Mouse (Mus musculus): ENCODE measurements around the gene Myoz1.
"Not testable (repeated sequence)": the region's sequence is repeated elsewhere in the genome, so short reads cannot be mapped to it uniquely, and the experiment has no call there.

Myoz1 gene

GRCm38 (mm10) chr14:20656361-20656760, at the start of gene Myoz1:
Gene Myoz1, minus strand, starts transcription at chr14:20656540.
- DNase-seq (ENCODE audit: low read depth, low spot score) = no peak

DNA sequence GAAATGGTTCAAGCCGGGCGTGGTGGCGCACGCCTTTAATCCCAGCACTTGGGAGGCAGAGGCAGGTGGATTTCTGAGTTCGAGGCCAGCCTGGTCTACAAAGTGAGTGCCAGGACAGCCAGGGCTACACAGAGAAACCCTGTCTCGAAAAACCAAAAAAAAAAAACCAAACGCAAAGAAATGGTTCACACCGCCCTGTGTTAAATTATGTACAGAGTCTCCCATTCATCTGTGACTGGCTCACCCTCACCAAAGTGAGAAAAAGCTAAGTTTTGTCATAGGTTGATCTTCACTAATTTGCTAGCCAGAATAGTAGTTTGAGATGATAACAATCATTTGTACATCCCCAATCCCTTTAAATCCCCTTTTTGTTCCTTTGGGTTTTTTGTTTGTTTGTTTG, 47.1 kb upstream of the Myoz1 start:
- not testable (repeated sequence) for DNase-seq (ENCODE audit: low read depth, low spot score)

- peak; percentile 94 for DNase-seq (ENCODE audit: low read depth, low spot score)
These were observed 46.5 kb upstream of the Myoz1 start, which contains the start of gene Chchd1 for GRCm38 (mm10) chr14:20702741-20703381. Gene Chchd1, plus strand, starts transcription at chr14:20703006.

DNA sequence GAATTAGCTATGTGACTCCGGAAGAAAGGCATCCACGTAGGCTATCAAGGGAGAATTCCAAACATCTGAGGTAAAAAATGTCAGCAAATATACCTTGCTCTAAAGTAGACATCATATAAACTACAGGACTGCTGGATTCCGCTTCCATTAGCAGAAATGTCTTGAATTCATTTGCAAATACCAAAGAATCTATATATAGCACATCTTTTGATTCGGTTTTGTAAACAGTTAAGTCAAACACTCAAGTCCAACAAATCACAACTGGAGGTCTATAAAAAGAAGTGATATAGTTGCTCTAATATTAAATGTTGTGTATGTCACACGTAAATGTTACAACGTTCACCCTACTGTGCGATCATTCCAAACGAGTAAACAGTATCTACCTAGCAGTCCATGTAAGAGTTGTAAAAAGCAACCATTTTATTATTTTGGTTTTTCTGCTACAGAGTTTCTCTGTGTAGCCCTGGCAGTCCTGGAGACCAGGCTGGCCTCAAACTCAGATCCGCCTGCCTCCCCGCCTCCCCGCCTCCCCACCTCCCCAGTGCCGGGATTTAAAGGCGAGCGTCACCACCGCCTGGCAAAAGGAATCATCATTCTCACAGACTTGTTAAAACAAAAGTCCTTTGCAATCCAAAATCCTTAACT, 45.9 kb upstream of the Myoz1 start:
- DNase-seq (ENCODE audit: low read depth, low spot score) = no peak

- DNase-seq (ENCODE audit: low read depth, low spot score) = no peak
These were observed 45.2 kb upstream of the Myoz1 start for GRCm38 (mm10) chr14:20701554-20701953.

- DNase-seq (ENCODE audit: low read depth, low spot score) = no peak
These were observed 44.0 kb upstream of the Myoz1 start for GRCm38 (mm10) chr14:20700362-20700761.

DNA sequence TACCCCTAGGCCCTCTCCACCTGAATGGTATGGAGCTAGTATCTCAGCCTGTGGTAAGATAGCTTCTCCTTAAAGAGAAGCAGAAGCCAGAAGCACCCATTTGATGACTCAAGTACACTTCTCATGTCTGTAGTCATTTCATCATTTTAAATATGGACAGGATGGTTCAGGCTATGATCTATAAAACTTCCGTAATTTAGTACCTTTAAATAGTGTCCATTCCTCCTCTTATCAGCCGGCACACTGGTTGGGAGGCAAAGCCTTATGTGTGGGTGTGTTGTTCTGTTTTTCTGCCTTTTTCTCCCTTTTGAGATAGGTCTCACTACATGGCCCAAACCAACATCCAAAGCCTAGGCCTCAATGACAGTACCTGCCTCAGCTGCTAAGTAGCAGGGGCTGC, 42.2 kb upstream of the Myoz1 start:
- no peak for DNase-seq (ENCODE audit: low read depth, low spot score)

GRCm38 (mm10) chr14:20696986-20697385, 40.6 kb upstream of the Myoz1 start:
- DNase-seq (ENCODE audit: low read depth, low spot score) = peak; percentile 92

DNA sequence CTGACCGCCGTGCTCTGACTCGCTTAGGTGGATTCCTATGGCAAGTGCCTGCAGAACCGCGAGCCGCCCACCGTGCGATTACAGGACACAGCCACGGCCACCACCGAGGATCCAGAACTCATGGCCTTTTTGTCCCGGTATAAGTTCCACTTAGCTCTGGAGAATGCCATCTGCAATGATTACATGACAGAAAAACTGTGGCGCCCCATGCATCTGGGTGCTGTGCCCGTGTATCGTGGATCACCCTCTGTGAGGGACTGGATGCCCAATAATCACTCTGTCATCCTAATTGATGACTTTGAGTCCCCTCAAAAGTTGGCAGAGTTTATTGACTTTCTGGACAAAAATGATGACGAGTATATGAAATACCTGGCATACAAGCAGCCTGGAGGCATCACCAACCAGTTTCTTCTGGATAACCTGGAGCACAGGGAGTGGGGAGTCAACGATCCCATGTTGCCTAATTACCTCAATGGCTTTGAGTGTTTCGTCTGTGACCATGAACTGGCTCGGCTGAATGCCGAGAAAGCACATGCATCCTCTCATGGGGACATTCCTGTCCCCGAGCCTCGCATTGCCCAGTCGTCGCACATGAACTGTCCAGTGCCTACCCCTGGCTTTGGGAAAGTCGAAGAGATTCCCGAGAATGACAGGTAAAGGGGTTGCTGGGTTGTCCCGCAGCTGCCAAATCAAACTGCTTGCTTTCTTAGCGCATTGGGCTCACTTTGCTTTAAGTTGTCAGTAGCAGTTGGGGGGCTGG, 39.6 kb upstream of the Myoz1 start:
- DNase-seq (ENCODE audit: low read depth, low spot score) = no peak

GRCm38 (mm10) chr14:20694884-20695760, 38.8 kb upstream of the Myoz1 start, which contains the start of gene Fut11:
Gene Fut11, plus strand, starts transcription at chr14:20694968.
- DNase-seq (ENCODE audit: low read depth, low spot score) = peak; percentile 94

- peak; percentile 50 for DNase-seq (ENCODE audit: low read depth, low spot score)
These were observed 38.0 kb upstream of the Myoz1 start for GRCm38 (mm10) chr14:20694185-20694883.

GRCm38 (mm10) chr14:20693589-20694101, 37.3 kb upstream of the Myoz1 start:
- no peak for DNase-seq (ENCODE audit: low read depth, low spot score)

DNA sequence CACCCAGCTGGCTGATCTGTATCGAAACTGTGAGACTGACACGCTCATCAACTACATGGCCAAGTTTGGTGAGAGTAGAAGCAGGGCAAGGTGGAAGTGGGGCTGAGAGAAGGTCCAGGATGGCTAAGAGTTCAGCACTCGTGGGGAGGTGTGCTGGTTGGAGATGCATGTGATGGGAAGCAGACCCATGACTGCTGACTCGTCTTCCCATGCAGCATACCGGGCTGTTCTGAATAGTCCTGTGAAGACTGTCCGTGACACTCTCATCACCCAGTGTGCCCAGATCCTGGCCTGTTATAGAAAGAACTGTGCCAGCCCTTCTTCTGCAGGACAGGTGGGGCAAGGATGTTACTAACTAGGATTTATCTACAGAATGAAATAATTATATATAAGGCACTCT, 35.4 kb upstream of the Myoz1 start:
- no peak for DNase-seq (ENCODE audit: low read depth, low spot score)

DNA sequence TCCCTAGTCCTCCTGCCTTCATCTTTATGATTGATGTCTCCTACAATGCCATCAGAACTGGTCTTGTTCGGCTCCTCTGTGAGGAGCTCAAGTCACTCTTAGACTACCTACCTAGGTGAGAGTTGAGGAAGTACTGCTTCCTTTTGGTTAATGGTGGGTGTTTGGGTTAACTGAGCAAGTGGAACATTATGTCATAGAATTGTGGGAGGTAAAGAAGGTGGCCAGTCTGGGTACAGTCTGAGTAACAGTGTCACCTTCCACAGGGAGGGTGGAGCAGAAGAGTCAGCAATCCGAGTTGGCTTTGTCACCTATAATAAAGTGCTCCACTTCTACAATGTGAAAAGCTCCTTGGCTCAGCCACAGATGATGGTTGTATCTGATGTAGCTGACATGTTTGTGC, 32.7 kb upstream of the Myoz1 start:
- no peak for DNase-seq (ENCODE audit: low read depth, low spot score)

DNA sequence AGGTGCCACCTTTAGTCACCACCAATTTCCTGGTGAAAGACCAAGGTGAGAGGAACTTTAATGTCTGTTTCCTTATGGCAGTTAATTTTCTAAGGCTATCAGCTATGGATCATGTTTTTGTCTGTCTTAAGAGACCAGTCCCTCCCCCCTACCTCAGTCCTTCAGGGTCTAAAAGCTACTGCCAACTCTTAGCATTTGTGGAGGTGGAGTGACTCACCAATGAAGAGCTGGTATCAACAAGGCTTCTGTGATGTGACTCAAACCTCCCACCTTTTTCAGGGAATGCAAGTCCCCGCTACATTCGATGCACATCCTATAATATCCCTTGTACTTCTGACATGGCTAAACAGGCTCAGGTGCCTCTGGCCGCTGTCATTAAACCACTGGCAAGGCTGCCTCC, 30.2 kb upstream of the Myoz1 start:
- peak; percentile 88 for DNase-seq (ENCODE audit: low read depth, low spot score)

- no peak for DNase-seq (ENCODE audit: low read depth, low spot score)
These were observed 26.2 kb upstream of the Myoz1 start for GRCm38 (mm10) chr14:20682498-20682897.

- no peak for DNase-seq (ENCODE audit: low read depth, low spot score)
These were observed 25.4 kb upstream of the Myoz1 start for GRCm38 (mm10) chr14:20681742-20682141.

DNA sequence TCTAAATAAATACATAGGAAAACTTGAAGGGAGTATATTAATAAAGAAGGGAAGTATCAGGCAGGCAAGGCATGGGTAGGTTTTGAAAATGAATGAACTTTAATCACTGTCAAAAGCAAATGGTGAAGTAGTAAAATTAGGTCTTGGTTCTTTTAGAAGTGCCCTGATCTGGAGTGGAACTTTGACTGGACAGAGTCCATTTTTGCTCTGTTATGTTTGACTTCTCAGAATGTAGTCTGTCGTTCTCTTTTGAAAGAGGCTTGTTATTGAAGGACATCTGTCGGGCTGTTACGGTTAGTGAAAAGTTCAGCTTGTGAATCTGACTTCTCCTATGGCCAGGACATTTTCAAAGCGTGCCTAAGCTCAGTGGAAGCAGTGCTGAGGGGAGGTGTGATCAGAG, 21.6 kb upstream of the Myoz1 start:
- no peak for DNase-seq (ENCODE audit: low read depth, low spot score)

- DNase-seq (ENCODE audit: low read depth, low spot score) = peak; percentile 100
These were observed 17.9 kb upstream of the Myoz1 start, which contains the start of gene Sec24c for GRCm38 (mm10) chr14:20674064-20674833. Gene Sec24c, plus strand, starts transcription at chr14:20674308.

GRCm38 (mm10) chr14:20673735-20674063, 17.4 kb upstream of the Myoz1 start:
- DNase-seq (ENCODE audit: low read depth, low spot score) = no peak

Data from brain, adult 2 months (tissue).